Mouse (Mus musculus) midbrain, postnatal 0 days (tissue): Measurements from ENCODE around the gene Adgre5. TPM values are rescaled to one million over a fixed set of nuclear protein-coding genes. Genes with fewer than 3 reads are reported as not detected.

ENCODE experiments used
- ATAC-seq: fragments of 200-750 bp; cut with Nextera tagmentation; 2 replicates; pipeline ENCODE4 v1.8.0; 2017; ENCODE audit warnings: moderate number of reproducible peaks, mild to moderate bottlenecking, moderate TSS enrichment, moderate library complexity; ENCODE audit not compliant: low FRiP score
- DNase-seq: peaks from one replicate; pipeline ENCODE4 v3.0.0-alpha.2; 2015; ENCODE audit warnings: low spot score
- H3K27ac ChIP-seq: fragments of 300-500 bp; sonication (generic); 2 replicates; pipeline ENCODE4 v1.5.1; 2014; ENCODE audit warnings: low read depth, mild to moderate bottlenecking, low read length, mixed read lengths
- H3K27me3 ChIP-seq: fragments of 300-500 bp; sonication (generic); 2 replicates; pipeline ENCODE4 v1.6.1; 2014; ENCODE audit warnings: low read length, control low read depth, mixed read lengths; ENCODE audit not compliant: insufficient read depth
- H3K36me3 ChIP-seq: fragments of 300-500 bp; sonication (generic); 2 replicates; pipeline ENCODE4 v1.6.1; 2014; ENCODE audit warnings: low read length, control low read depth, mixed read lengths; ENCODE audit not compliant: insufficient read depth
- H3K4me1 ChIP-seq: fragments of 300-500 bp; sonication (generic); 2 replicates; pipeline ENCODE4 v1.6.1; 2014; ENCODE audit warnings: mild to moderate bottlenecking, control low read depth, antibody characterized with exemption, low read length, mixed read lengths; ENCODE audit not compliant: insufficient read depth
- H3K4me2 ChIP-seq: fragments of 300-500 bp; sonication (generic); 2 replicates; pipeline ENCODE4 v1.6.1; 2014; ENCODE audit warnings: low read depth, mild to moderate bottlenecking, low read length, mixed read lengths; ENCODE audit not compliant: poor library complexity, severe bottlenecking
- H3K4me3 ChIP-seq: fragments of 300-500 bp; sonication (generic); 2 replicates; pipeline ENCODE4 v1.5.1; 2014; ENCODE audit warnings: low read depth, mild to moderate bottlenecking, low read length, moderate library complexity
- H3K9ac ChIP-seq: fragments of 300-500 bp; sonication (generic); replicated peaks from 2 replicates; pipeline ENCODE4 v1.6.1; 2014; ENCODE audit warnings: mild to moderate bottlenecking, low read length, moderate library complexity, mixed read lengths; ENCODE audit not compliant: poor library complexity, severe bottlenecking
- H3K9me3 ChIP-seq: fragments of 300-500 bp; sonication (generic); 2 replicates; pipeline ENCODE4 v1.6.1; 2016; ENCODE audit warnings: low read length, control low read depth
- CTCF ChIP-seq: IDR thresholded peaks from 2 replicates; pipeline ENCODE4 v1.5.1; 2016; ENCODE audit warnings: antibody characterized with exemption, mild to moderate bottlenecking
- WGBS: fragments of 180-500 bp; shearing (Covaris S2); extraction: QIAGEN DNeasy Blood & Tissue Kit; methylation state at CpG from one replicate; pipeline ENCODE4 v1.1.7; 2014; 5-methylcytosine and 5-hydroxymethylcytosine counted together
- polyA plus RNA-seq: library from polyadenylated mRNA; unstranded; fragments of >200 nt; fragmentation: Nextera tagmentation; extraction: Ambion mirVana; gene quantifications from 2 replicates; pipeline ENCODE4 v1.2.1, GENCODE M21; 2015
- total RNA-seq: library from RNA; depleted of rRNA; stranded (reverse); fragments of >200 nt; gene quantifications from 2 replicates; pipeline ENCODE4 v1.2.3, GENCODE M21; 2014

Gene Adgre5
- total and polyA plus RNA-seq, 2 experiments from 2014 or later, result 8.3 to 24.3 TPM

- no peak for DNase-seq
- no peak for TF ChIP-seq CTCF
- no peak for ATAC-seq
- Histone ChIP-seq H3K4me1 (no peaks in the 10 kb centered on the region), H3K36me3 (peaks cover 62% of the 10 kb centered on the region), H3K27ac (no peak overlapping the region), H3K4me2 (no peak overlapping the region), H3K9ac (no peak overlapping the region), H3K4me3 (no peak overlapping the region), H3K9me3 (no peaks in the 10 kb centered on the region), H3K27me3 (no peaks in the 10 kb centered on the region)
- 87% methylated on average over 11 of the region's 11 CpGs for WGBS
Observed at GRCm38 (mm10) chr8:83723447-83724083, 17.6 kb downstream of the Adgre5 start.

GRCm38 (mm10) chr8:83722631-83723030 lies 18.5 kb downstream of the Adgre5 start:
- Histone ChIP-seq H3K27me3 (no peaks in the 10 kb centered on the region), H3K9me3 (no peaks in the 10 kb centered on the region), H3K4me2 (no peak overlapping the region), H3K4me3 (no peak overlapping the region), H3K9ac (no peak overlapping the region), H3K27ac (no peak overlapping the region), H3K4me1 (no peaks in the 10 kb centered on the region), H3K36me3 (peaks cover 62% of the 10 kb centered on the region)
- no peak for ATAC-seq
- TF ChIP-seq CTCF, result no peak
- 90% methylated on average over 12 of the region's 12 CpGs for WGBS
- DNase-seq, result no peak

GRCm38 (mm10) chr8:83721405-83722025 lies 19.6 kb downstream of the Adgre5 start:
- H3K4me3 ChIP-seq, result no peak overlapping the region
- H3K9me3 ChIP-seq, result no peaks in the 10 kb centered on the region
- no peak for ATAC-seq
- H3K27me3 ChIP-seq, result no peaks in the 10 kb centered on the region
- no peak overlapping the region for H3K27ac ChIP-seq
- H3K9ac ChIP-seq, result no peak overlapping the region
- no peak for TF ChIP-seq CTCF
- DNase-seq, result no peak
- no peaks in the 10 kb centered on the region for H3K4me1 ChIP-seq
- WGBS, result 90% methylated on average over 25 of the region's 25 CpGs
- H3K4me2 ChIP-seq, result no peak overlapping the region
- peaks cover 62% of the 10 kb centered on the region for H3K36me3 ChIP-seq

GRCm38 (mm10) chr8:83719693-83720092 lies 21.4 kb downstream of the Adgre5 start:
- TF ChIP-seq CTCF, result no peak
- Histone ChIP-seq H3K27me3 (no peaks in the 10 kb centered on the region), H3K4me1 (no peaks in the 10 kb centered on the region), H3K9me3 (no peaks in the 10 kb centered on the region), H3K4me2 (no peak overlapping the region), H3K27ac (no peak overlapping the region), H3K9ac (no peak overlapping the region), H3K36me3 (peaks cover 51% of the 10 kb centered on the region), H3K4me3 (no peak overlapping the region)
- ATAC-seq (no peak), DNase-seq (no peak)
- 94% methylated on average over 2 of the region's 2 CpGs for WGBS

GRCm38 (mm10) chr8:83719048-83719447 lies 22.1 kb downstream of the Adgre5 start:
- Histone ChIP-seq H3K36me3 (peaks cover 45% of the 10 kb centered on the region), H3K4me2 (no peak overlapping the region), H3K9me3 (no peaks in the 10 kb centered on the region), H3K4me1 (no peaks in the 10 kb centered on the region), H3K27ac (no peak overlapping the region), H3K4me3 (no peak overlapping the region), H3K9ac (no peak overlapping the region), H3K27me3 (no peaks in the 10 kb centered on the region)
- ATAC-seq (no peak), DNase-seq (no peak)
- WGBS, result 90% methylated on average over 2 of the region's 2 CpGs
- no peak for TF ChIP-seq CTCF

- no peaks in the 10 kb centered on the region for H3K4me1 ChIP-seq
- WGBS, result 80% methylated on average over 2 of the region's 2 CpGs
- no peaks in the 10 kb centered on the region for H3K9me3 ChIP-seq
- no peak for TF ChIP-seq CTCF
- H3K4me3 ChIP-seq, result no peak overlapping the region
- H3K27me3 ChIP-seq, result no peaks in the 10 kb centered on the region
- peak overlapping the region; percentile 92 for H3K4me2 ChIP-seq
- peaks cover 20% of the 10 kb centered on the region for H3K36me3 ChIP-seq
- no peak overlapping the region for H3K9ac ChIP-seq
- DNase-seq (no peak), ATAC-seq (no peak)
- no peak overlapping the region for H3K27ac ChIP-seq
Observed at GRCm38 (mm10) chr8:83716563-83716962, 24.6 kb downstream of the Adgre5 start.
